Mouse (Mus musculus) cerebellum, postnatal 25 days (tissue): ENCODE measurements around the gene Aurkb.

Source experiments
- DNase-seq, 2 experiments: peaks; one replicate each; pipeline ENCODE4 v3.0.0; 2021; ENCODE audit warnings: mixed read lengths in 2 of 2

Aurkb gene

GRCm38 (mm10) chr11:69036486-69037230, 8.8 kb upstream of the Aurkb start:
- DNase-seq: peak; percentile 92 to 93

- DNase-seq: peak; percentile 85 to 90
Observed at GRCm38 (mm10) chr11:69037231-69038061, 8.0 kb upstream of the Aurkb start.

- DNase-seq: no peak
Observed at GRCm38 (mm10) chr11:69038173-69038572, 7.3 kb upstream of the Aurkb start.

- no peak for DNase-seq
Observed at GRCm38 (mm10) chr11:69046395-69046774, 938 bp downstream of the Aurkb start.

GRCm38 (mm10) chr11:69047592-69047991, 2.1 kb downstream of the Aurkb start:
- no peak for DNase-seq

- no peak for DNase-seq
Observed at GRCm38 (mm10) chr11:69048151-69048550, 2.7 kb downstream of the Aurkb start.

- no peak for DNase-seq
Observed at GRCm38 (mm10) chr11:69050748-69051147, 5.3 kb downstream of the Aurkb start.

GRCm38 (mm10) chr11:69051771-69052170, 6.3 kb downstream of the Aurkb start:
- DNase-seq: no peak

GRCm38 (mm10) chr11:69052824-69053421, 7.5 kb downstream of the Aurkb start:
- DNase-seq: no peak

GRCm38 (mm10) chr11:69053848-69054247, 8.4 kb downstream of the Aurkb start:
- no peak for DNase-seq

GRCm38 (mm10) chr11:69058265-69058664, 12.8 kb downstream of the Aurkb start:
- DNase-seq: no peak

- peak in 1 of 2 experiments; percentile 34 for DNase-seq
Observed at GRCm38 (mm10) chr11:69058729-69059356, 13.4 kb downstream of the Aurkb start.

- DNase-seq: peak; percentile 94 to 95
Observed at GRCm38 (mm10) chr11:69059357-69059974, 14.0 kb downstream of the Aurkb start, which contains the start of gene Borcs6. Gene Borcs6 (plus strand): TSS chr11:69059717.

GRCm38 (mm10) chr11:69059975-69060411, 14.5 kb downstream of the Aurkb start:
- peak in 1 of 2 experiments; percentile 77 for DNase-seq

GRCm38 (mm10) chr11:69060448-69061254, 15.2 kb downstream of the Aurkb start:
- peak; percentile 66 for DNase-seq

- DNase-seq: peak; percentile 25 to 50
Observed at GRCm38 (mm10) chr11:69061255-69061912, 15.9 kb downstream of the Aurkb start.

GRCm38 (mm10) chr11:69062194-69062760, 16.8 kb downstream of the Aurkb start:
- DNase-seq: peak; percentile 76 to 88

GRCm38 (mm10) chr11:69062761-69063224, 17.3 kb downstream of the Aurkb start:
- peak; percentile 95 to 97 for DNase-seq

GRCm38 (mm10) chr11:69063413-69064201, 18.2 kb downstream of the Aurkb start:
- peak; percentile 88 to 91 for DNase-seq
